Mouse (Mus musculus) liver, embryonic 16.5 days (tissue): ENCODE measurements around the gene Zfp978. TPM values are rescaled to one million over a fixed set of nuclear protein-coding genes. Genes with fewer than 3 reads are reported as not detected.
"Not testable (repeated sequence)": the region's sequence is repeated elsewhere in the genome, so short reads cannot be mapped to it uniquely, and the experiment has no call there.

Experiments used
- ATAC-seq: fragments of 200-750 bp; cut with Nextera tagmentation; 2 replicates; pipeline ENCODE4 v1.8.0; 2017; ENCODE audit warnings: low read depth, mild to moderate bottlenecking, moderate number of reproducible peaks, moderate library complexity
- H3K27ac ChIP-seq: fragments of 300-500 bp; sonication (generic); 2 replicates; pipeline ENCODE4 v1.5.1; 2014; ENCODE audit warnings: mild to moderate bottlenecking, low read length
- H3K27me3 ChIP-seq: fragments of 300-500 bp; sonication (generic); 2 replicates; pipeline ENCODE4 v1.6.1; 2014; ENCODE audit warnings: low read depth, low read length, mixed read lengths; ENCODE audit not compliant: control insufficient read depth, insufficient read depth
- H3K36me3 ChIP-seq: fragments of 300-500 bp; sonication (generic); 2 replicates; pipeline ENCODE4 v1.6.1; 2014; ENCODE audit warnings: mild to moderate bottlenecking; ENCODE audit not compliant: control insufficient read depth, insufficient read depth
- H3K4me1 ChIP-seq: fragments of 300-500 bp; sonication (generic); 2 replicates; pipeline ENCODE4 v1.6.1; 2014; ENCODE audit warnings: low read depth, low read length, mixed read lengths; ENCODE audit not compliant: control insufficient read depth
- H3K4me2 ChIP-seq: fragments of 300-500 bp; sonication (generic); 2 replicates; pipeline ENCODE4 v1.6.1; 2014; ENCODE audit warnings: low read depth, low read length, mixed read lengths
- H3K4me3 ChIP-seq: fragments of 300-500 bp; sonication (generic); 2 replicates; pipeline ENCODE4 v1.5.1; 2014; ENCODE audit warnings: low read depth, mild to moderate bottlenecking, low read length
- H3K9ac ChIP-seq: fragments of 300-500 bp; sonication (generic); 2 replicates; pipeline ENCODE4 v1.6.1; 2014; ENCODE audit warnings: low read depth, low read length
- H3K9me3 ChIP-seq: fragments of 300-500 bp; sonication (generic); replicated peaks from 2 replicates; pipeline ENCODE4 v1.6.1; 2016; ENCODE audit warnings: low read length; ENCODE audit not compliant: control insufficient read depth
- WGBS: fragments of 180-500 bp; shearing (Covaris S2); extraction: QIAGEN DNeasy Blood & Tissue Kit; methylation state at CpG from one replicate; pipeline ENCODE4 v1.1.7; 2014; ENCODE audit not compliant: insufficient replicate concordance; 5-methylcytosine and 5-hydroxymethylcytosine counted together
- polyA plus RNA-seq: library from polyadenylated mRNA; unstranded; fragments of >200 nt; fragmentation: Nextera tagmentation; extraction: Ambion mirVana; gene quantifications from 2 replicates; pipeline ENCODE4 v1.2.1, GENCODE M21; 2015

Zfp978 gene
- polyA plus RNA-seq, 1 experiment from 2014 or later, result 0.07 TPM

DNA sequence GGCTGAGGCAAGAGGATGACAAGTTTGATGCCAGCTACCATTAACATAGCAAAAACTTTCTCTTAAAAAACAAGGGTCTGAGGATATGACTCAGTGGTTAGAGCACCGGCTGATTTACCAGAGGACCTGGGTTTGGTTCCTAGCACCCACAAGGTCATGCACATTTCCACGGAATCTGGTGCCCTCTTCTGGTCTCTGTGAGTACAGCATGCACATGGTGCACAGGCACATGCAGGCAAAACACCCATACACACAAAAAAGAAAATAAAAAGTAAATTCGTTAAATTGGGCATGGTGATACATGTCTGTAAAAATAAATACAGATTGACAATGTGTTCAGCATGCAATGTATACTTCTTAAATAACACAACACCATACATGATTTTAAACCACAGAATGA lies 20.9 kb upstream of the Zfp978 start:
- WGBS, result 45% methylated on average over 3 of the region's 3 CpGs
- peaks cover 35% of the 10 kb centered on the region for H3K9me3 ChIP-seq
- not testable (repeated sequence) for H3K4me1 ChIP-seq, H3K4me2 ChIP-seq, H3K4me3 ChIP-seq, H3K27ac ChIP-seq, ATAC-seq, H3K36me3 ChIP-seq, H3K27me3 ChIP-seq, H3K9ac ChIP-seq

DNA sequence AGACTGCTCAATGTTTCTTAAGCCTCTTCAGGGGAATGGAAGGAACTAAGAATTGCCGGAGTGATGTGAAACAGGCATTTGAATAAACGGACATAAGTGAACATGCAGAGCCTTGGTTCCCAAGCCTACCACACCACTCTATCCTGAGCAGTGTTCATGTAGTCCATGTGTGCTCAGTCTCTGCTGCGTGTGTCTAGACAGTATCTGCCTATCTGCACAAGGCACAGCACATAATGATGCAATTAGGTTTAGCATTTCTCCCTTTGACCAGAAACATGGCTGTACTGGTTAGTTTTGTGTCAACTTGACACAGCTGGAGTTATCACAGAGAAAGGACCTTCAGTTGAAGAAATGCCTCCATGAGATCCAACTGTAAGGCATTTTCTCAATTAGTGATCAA lies 20.2 kb upstream of the Zfp978 start:
- not testable (repeated sequence) for H3K4me3 ChIP-seq, H3K9ac ChIP-seq, H3K27ac ChIP-seq, H3K36me3 ChIP-seq, H3K4me1 ChIP-seq, H3K4me2 ChIP-seq, H3K27me3 ChIP-seq, ATAC-seq
- peaks cover 32% of the 10 kb centered on the region for H3K9me3 ChIP-seq
- 69% methylated on average over 3 of the region's 3 CpGs for WGBS

DNA sequence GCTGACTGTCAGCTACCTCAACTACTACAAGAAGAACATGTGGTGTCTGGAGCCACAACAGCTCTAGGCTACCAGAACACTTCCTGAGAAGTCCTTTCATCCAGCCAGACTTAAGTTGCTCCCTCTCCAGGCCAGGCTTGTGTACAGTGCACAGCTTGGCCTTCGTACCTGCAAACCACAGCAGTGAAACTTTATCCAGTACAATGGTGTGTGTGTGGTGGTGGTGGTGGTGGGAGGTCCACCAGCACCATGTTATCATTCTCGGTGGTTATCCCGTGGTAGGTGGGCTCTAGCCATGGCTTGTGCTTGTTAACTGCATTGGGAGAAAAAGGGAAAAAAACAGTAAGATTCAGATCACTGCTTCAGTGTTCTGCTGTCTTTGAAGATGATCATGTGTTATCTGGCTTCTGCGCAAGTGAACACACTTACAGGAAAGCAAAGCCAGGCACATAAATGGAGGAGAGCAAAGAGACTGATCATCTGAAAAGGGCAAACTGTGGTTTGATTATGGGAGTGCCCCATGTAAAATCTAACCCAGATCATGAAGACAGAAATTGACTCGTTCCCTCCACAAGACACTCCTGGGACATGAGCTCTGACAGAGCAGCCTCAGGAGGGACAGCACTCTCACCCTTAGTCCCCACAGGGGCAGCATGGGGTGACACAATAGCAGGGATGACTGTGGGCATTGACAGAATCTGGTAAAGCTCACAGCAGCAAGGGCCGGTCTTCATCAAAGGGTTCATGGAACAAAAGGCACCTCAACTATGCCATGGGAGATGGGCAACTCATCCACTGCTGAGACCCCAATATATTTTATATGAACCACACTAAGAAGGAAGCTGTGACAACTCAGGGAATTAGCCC lies 17.8 kb upstream of the Zfp978 start:
- H3K27ac ChIP-seq, H3K4me3 ChIP-seq, H3K27me3 ChIP-seq, H3K4me2 ChIP-seq, H3K36me3 ChIP-seq, H3K9ac ChIP-seq, H3K4me1 ChIP-seq: not testable (repeated sequence)
- peak; percentile 75 for ATAC-seq
- H3K9me3 ChIP-seq, result peaks cover 18% of the 10 kb centered on the region
- WGBS, result 58% methylated on average over 6 of the region's 6 CpGs

DNA sequence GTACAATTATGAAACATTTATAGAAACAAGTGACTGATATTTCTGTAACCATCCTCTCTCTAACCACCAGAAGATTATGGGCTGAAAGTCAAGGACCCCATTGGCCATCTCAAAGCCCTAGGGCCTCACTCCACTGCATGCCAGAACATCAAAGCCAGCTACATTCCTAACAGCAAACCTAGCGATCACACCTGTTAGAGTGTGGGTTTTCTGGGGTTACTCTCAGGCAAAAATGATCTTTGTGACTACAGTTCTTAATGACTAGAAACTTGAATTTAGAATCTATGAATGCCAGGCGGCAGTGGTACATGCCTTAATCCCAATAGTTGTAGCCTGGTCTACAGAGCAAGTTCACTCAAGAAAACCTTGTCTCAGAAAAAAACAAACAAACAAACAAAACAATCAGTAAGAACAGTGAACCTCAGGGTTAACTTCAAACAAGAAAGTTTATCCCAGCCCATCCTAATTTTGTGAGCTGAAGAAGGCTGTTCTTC lies 16.0 kb upstream of the Zfp978 start:
- H3K27ac ChIP-seq, H3K4me3 ChIP-seq, H3K4me1 ChIP-seq, H3K9ac ChIP-seq, H3K36me3 ChIP-seq, ATAC-seq, H3K27me3 ChIP-seq, H3K4me2 ChIP-seq: not testable (repeated sequence)
- peaks cover 17% of the 10 kb centered on the region for H3K9me3 ChIP-seq
- WGBS, result 59% methylated on average over 2 of the region's 2 CpGs

DNA sequence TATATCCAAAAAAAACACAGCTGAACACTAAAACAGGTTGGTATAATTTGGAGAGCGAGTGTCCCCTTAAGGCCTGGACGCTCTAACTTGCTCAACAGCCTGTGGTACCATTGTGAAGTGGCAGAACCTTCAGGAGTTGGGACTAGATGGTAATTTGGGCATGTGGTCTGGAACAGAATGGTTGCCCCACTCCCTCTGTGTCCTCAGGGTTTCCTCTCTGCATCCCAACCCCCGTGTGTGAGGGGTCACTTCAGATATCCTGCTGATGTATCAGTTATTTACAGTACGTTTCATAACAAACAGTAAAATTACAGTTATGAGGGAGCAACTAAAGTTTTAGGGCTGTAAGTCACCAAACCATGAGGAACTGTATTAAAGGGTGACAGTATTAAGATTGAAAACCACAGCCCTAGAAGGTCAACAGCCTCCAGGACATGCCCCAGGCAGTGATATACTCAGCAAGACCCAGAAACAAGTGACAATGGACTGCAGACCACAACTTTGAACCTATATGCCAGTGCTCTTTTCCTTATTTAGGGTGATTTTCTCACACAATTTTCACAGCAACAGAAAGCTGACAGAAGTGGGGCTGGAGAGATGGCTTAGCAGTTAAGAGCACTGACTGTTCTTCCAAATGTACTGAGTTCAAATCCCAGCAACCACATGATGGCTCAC lies 14.6 kb upstream of the Zfp978 start:
- H3K27me3 ChIP-seq, H3K4me2 ChIP-seq, H3K9ac ChIP-seq, H3K27ac ChIP-seq, ATAC-seq, H3K4me3 ChIP-seq, H3K4me1 ChIP-seq, H3K36me3 ChIP-seq: not testable (repeated sequence)
- H3K9me3 ChIP-seq, result peaks cover 22% of the 10 kb centered on the region
- 48% methylated on average over 4 of the region's 4 CpGs for WGBS

DNA sequence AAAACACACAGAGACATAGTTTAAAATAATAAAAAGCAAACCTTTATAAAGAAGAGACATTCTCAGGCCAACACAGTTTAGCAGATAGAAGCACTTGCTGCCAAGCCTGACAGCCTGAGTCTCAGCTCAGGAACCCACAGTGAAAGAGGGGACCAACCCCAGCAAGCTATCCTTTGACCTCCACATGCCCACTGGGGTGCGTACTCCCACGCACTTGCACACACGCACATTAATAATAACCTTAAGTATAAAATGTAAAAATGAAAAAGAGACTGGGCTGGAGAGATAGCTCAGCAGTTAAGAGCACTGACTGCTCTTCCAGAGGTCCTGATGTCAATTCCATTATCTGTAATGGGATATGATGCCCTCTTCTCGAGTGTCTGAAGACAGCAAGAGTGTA lies 13.8 kb upstream of the Zfp978 start:
- not testable (repeated sequence) for H3K4me3 ChIP-seq, H3K9ac ChIP-seq, H3K4me2 ChIP-seq, H3K4me1 ChIP-seq, H3K27me3 ChIP-seq, H3K27ac ChIP-seq, H3K36me3 ChIP-seq, ATAC-seq
- 39% methylated on average over 4 of the region's 4 CpGs for WGBS
- H3K9me3 ChIP-seq, result peaks cover 22% of the 10 kb centered on the region

DNA sequence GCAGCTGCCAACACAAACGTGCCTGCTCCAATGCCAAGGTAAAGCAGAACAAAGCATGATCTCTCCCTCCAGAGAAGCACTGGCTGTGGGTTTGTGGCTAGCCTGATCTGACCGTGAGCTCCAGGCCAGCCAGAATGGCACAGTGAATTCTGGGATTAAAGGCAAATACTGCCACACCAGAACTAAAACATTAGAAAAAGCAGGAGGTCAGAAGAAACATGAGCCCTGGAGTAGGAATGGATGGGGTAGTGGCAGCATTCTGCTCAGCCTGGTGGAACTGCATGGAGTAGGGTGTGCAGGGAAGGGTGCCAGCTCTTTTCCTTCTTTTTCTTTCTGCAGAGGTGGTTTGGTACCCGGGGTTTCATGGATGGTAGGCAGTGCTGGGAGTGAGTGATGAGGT lies 13.2 kb upstream of the Zfp978 start:
- 44% methylated on average over 1 of the region's 3 CpGs for WGBS
- peaks cover 22% of the 10 kb centered on the region for H3K9me3 ChIP-seq
- not testable (repeated sequence) for H3K27ac ChIP-seq

DNA sequence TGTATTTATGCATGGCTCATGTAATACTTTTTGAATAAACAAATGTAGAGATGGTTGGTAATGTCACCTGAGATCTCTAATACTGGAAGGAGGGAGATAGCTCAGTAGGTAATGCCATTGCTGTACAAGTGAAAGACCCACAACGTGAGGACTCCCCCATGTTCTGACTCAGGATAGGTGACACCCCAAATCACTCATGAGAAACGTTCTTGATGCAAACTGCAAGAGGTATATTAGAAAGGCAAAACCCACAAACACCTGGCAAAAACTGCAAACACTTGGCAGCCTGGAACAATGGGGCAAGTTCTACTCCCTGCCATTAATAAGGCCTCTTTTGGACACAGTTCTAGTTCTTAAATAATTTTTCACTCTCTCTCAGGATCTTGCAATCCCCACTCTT lies 12.7 kb upstream of the Zfp978 start:
- not testable (repeated sequence) for H3K4me3 ChIP-seq, ATAC-seq, H3K27me3 ChIP-seq, H3K4me1 ChIP-seq, H3K27ac ChIP-seq, H3K9ac ChIP-seq, H3K36me3 ChIP-seq, H3K4me2 ChIP-seq
- peaks cover 18% of the 10 kb centered on the region for H3K9me3 ChIP-seq
- WGBS, result 45% methylated on average over 2 of the region's 2 CpGs

More for the DNA sequence above, 13.2 kb upstream of the Zfp978 start:
- not testable (repeated sequence) for H3K4me3 ChIP-seq, H3K27me3 ChIP-seq, H3K4me2 ChIP-seq, H3K4me1 ChIP-seq, ATAC-seq, H3K9ac ChIP-seq, H3K36me3 ChIP-seq
